15 mouse cellular contexts compared by ENCODE assay signal in the genomic region with DNA sequence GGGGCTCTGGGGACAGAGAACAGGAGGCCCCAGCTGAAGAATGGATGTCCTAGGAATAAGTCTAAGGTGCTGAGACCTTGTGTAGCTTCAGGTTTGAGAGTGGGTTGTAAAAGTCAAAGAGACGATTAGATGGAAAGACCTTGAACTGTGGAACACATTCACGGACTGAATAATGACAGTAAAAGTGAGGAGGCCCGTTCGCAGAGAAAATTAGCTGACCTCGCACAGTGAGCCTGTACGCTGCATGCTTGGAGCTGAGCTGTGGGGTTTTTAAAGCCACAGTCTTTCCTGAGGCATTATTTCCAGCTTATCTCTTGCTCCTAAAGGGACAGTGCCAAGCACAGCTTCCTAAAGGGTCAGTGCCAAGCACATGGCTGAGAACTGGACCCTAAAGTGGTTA.
A peak's percentile ranks its signal among the peaks of the same experiment; 100 is the strongest.
DNase-seq lines count a peak whose midpoint lies in the region; ATAC-seq and TF ChIP-seq lines count a peak whose summit lies in the region.
"Had no signal": no experiment of that assay in that cellular context is flagged by ENCODE, and none has a peak within 500 bp of the region (broad histone marks: within the 10 kb centered on the region; RNA-seq: fewer than 3 reads in every experiment).

No protein-coding gene starts in this region.

- no peaks in the 10 kb centered on the region for H3K36me3 ChIP-seq in forebrain, embryonic 16.5 days (ENCODE audit: control insufficient read depth, insufficient read depth)
- no peaks in the 10 kb centered on the region; the same call in 1 of the 2 replicates for H3K36me3 ChIP-seq in forebrain, embryonic 13.5 days (ENCODE audit: poor library complexity, severe bottlenecking)
- peaks cover 2% of the 10 kb centered on the region; the same call in 1 of the 2 replicates for H3K36me3 ChIP-seq in heart, postnatal 0 days (replicated peaks; ENCODE audit: control insufficient read depth, insufficient read depth, low read length)
- no peaks in the 10 kb centered on the region for H3K36me3 ChIP-seq in hindbrain, embryonic 16.5 days (ENCODE audit: control insufficient read depth, insufficient read depth, low read length)
- H3K36me3 ChIP-seq in myocyte (ENCODE audit: control insufficient read depth, insufficient read depth), result no peaks in the 10 kb centered on the region
- H3K36me3 ChIP-seq in stomach, postnatal 0 days (ENCODE audit: control insufficient read depth, insufficient read depth, low read length), result no peaks in the 10 kb centered on the region

- no peak for TF ChIP-seq EP300 in heart, postnatal 0 days (IDR thresholded peaks at IDR 0.05; ENCODE audit: low read depth)
- TF ChIP-seq EP300 in stomach, postnatal 0 days (optimal IDR thresholded peaks at IDR 0.05), result no peak

- no peaks in the 10 kb centered on the region for H3K27me3 ChIP-seq in forebrain, embryonic 16.5 days (replicated peaks; ENCODE audit: control insufficient read depth, insufficient read depth, low read length)
- no peaks in the 10 kb centered on the region for H3K27me3 ChIP-seq in forebrain, embryonic 13.5 days
- no peaks in the 10 kb centered on the region for H3K27me3 ChIP-seq in heart, postnatal 0 days (ENCODE audit: control insufficient read depth, insufficient read depth, low read length)
- no peaks in the 10 kb centered on the region for H3K27me3 ChIP-seq in hindbrain, embryonic 16.5 days (replicated peaks; ENCODE audit: control insufficient read depth, insufficient read depth, low read length)
- H3K27me3 ChIP-seq in myocyte (ENCODE audit: control insufficient read depth, insufficient read depth, insufficient read length), result no peaks in the 10 kb centered on the region
- H3K27me3 ChIP-seq in stomach, postnatal 0 days (ENCODE audit: control insufficient read depth, insufficient read depth, low read length), result no peaks in the 10 kb centered on the region

- no peaks in the 10 kb centered on the region for H3K9me3 ChIP-seq in forebrain, embryonic 16.5 days (ENCODE audit: control insufficient read depth, low read length)
- H3K9me3 ChIP-seq in forebrain, embryonic 13.5 days (replicated peaks), result peaks cover 4% of the 10 kb centered on the region; the same call in 1 of the 2 replicates
- no peaks in the 10 kb centered on the region for H3K9me3 ChIP-seq in heart, postnatal 0 days (replicated peaks; ENCODE audit: control insufficient read depth, low read length)
- no peaks in the 10 kb centered on the region for H3K9me3 ChIP-seq in hindbrain, embryonic 16.5 days (ENCODE audit: control insufficient read depth, low read length)
- no peaks in the 10 kb centered on the region for H3K9me3 ChIP-seq in stomach, postnatal 0 days (ENCODE audit: control insufficient read depth, low read length)

- TF ChIP-seq CTCF in heart, postnatal 0 days (IDR thresholded peaks at IDR 0.05; ENCODE audit: low read depth), result no peak
- TF ChIP-seq CTCF in stomach, postnatal 0 days (IDR thresholded peaks at IDR 0.05; ENCODE audit: low read depth), result no peak

- WGBS in forebrain, embryonic 16.5 days, result 74% methylated on average over 6 of the region's 6 CpGs
- WGBS in forebrain, embryonic 13.5 days, result 80% methylated on average over 6 of the region's 6 CpGs
- 40% methylated on average over 6 of the region's 6 CpGs for WGBS in heart, postnatal 0 days
- whole genome bisulfite sequencing in hindbrain, embryonic 16.5 days, result 68% methylated on average over 6 of the region's 6 CpGs
- WGBS in stomach, postnatal 0 days, result 80% methylated on average over 6 of the region's 6 CpGs

- H3ac ChIP-seq in myocyte (ENCODE audit: control insufficient read depth, insufficient read length), result no peak overlapping the region

- H3K4me2 ChIP-seq in forebrain, embryonic 16.5 days (ENCODE audit: low read length), result no peak overlapping the region
- H3K4me2 ChIP-seq in forebrain, embryonic 13.5 days, result no peak overlapping the region
- H3K4me2 ChIP-seq in heart, postnatal 0 days (ENCODE audit: low read depth, low read length), result no peak overlapping the region
- H3K4me2 ChIP-seq in hindbrain, embryonic 16.5 days (ENCODE audit: low read length), result no peak overlapping the region
- peak overlapping the region; percentile 1 for H3K4me2 ChIP-seq in myocyte (ENCODE audit: low read depth)
- H3K4me2 ChIP-seq in stomach, postnatal 0 days (replicated peaks; ENCODE audit: low read depth), result no peak overlapping the region
- H3K4me2 ChIP-seq: liver, embryonic 11.5 days had no signal

- no peak for DNase-seq in heart, postnatal 0 days (ENCODE audit: low spot score)
- no peak for DNase-seq in heart, adult 8-10 months (ENCODE audit: low spot score)
- DNase-seq in stomach, postnatal 0 days (ENCODE audit: low spot score), result no peak
- no peak for DNase-seq in gastrocnemius, postnatal 25 days
- DNase-seq: adrenal gland, postnatal 25 days; B cell, adult 2 months; cerebellum, postnatal 36 days; kidney, postnatal 14 days; layer of hippocampus, postnatal 36 days; retina, postnatal 1 day had no signal

- no peak for TF ChIP-seq POLR2A in myocyte (IDR thresholded peaks at IDR 0.05; ENCODE audit: insufficient read length, low read depth)

- no peak overlapping the region for H3K9ac ChIP-seq in forebrain, embryonic 16.5 days (replicated peaks; ENCODE audit: low read depth, low read length)
- no peak overlapping the region for H3K9ac ChIP-seq in forebrain, embryonic 13.5 days
- H3K9ac ChIP-seq in heart, postnatal 0 days (replicated peaks; ENCODE audit: low read depth, low read length), result no peak overlapping the region
- no peak overlapping the region for H3K9ac ChIP-seq in hindbrain, embryonic 16.5 days (ENCODE audit: low read depth, low read length)
- no peak overlapping the region for H3K9ac ChIP-seq in stomach, postnatal 0 days (ENCODE audit: low read length)

- peaks cover 16% of the 10 kb centered on the region for H3K79me2 ChIP-seq in myocyte (ENCODE audit: control insufficient read depth, insufficient read depth)

- H3K27ac ChIP-seq in forebrain, embryonic 16.5 days (ENCODE audit: low read length), result peak overlapping the region; percentile 8
- H3K27ac ChIP-seq in forebrain, embryonic 13.5 days, result no peak overlapping the region
- peak overlapping the region; percentile 65 for H3K27ac ChIP-seq in heart, postnatal 0 days (ENCODE audit: low read depth)
- peak overlapping the region; percentile 51; the same call in 1 of the 2 replicates for H3K27ac ChIP-seq in hindbrain, embryonic 16.5 days (ENCODE audit: low read depth, low read length)
- H3K27ac ChIP-seq in stomach, postnatal 0 days (replicated peaks), result no peak overlapping the region

- peaks cover 16% of the 10 kb centered on the region for H3K4me1 ChIP-seq in forebrain, embryonic 16.5 days (replicated peaks; ENCODE audit: control insufficient read depth, insufficient read depth, low read length)
- peaks cover 30% of the 10 kb centered on the region for H3K4me1 ChIP-seq in forebrain, embryonic 13.5 days
- peaks cover 22% of the 10 kb centered on the region for H3K4me1 ChIP-seq in heart, postnatal 0 days (ENCODE audit: control insufficient read depth, insufficient read depth)
- peaks cover 9% of the 10 kb centered on the region for H3K4me1 ChIP-seq in hindbrain, embryonic 16.5 days (ENCODE audit: control insufficient read depth, insufficient read depth, low read depth, low read length)
- no peaks in the 10 kb centered on the region for H3K4me1 ChIP-seq in stomach, postnatal 0 days (replicated peaks; ENCODE audit: control insufficient read depth, insufficient read depth)

- no peak for ATAC-seq in forebrain, embryonic 16.5 days
- no peak for ATAC-seq in forebrain, embryonic 13.5 days
- ATAC-seq in heart, postnatal 0 days (ENCODE audit: insufficient read depth, low read depth), result peak; percentile 57; the same call in 1 of the 2 replicates
- no peak for ATAC-seq in hindbrain, embryonic 16.5 days
- ATAC-seq in stomach, postnatal 0 days (ENCODE audit: low FRiP score, low TSS enrichment), result no peak

- H3K4me3 ChIP-seq in forebrain, embryonic 16.5 days (replicated peaks; ENCODE audit: low read length), result no peak overlapping the region
- no peak overlapping the region for H3K4me3 ChIP-seq in forebrain, embryonic 13.5 days
- H3K4me3 ChIP-seq in heart, postnatal 0 days (ENCODE audit: low read depth, low read length), result no peak overlapping the region
- H3K4me3 ChIP-seq in hindbrain, embryonic 16.5 days (ENCODE audit: low read length), result no peak overlapping the region
- H3K4me3 ChIP-seq in myocyte, result no peak overlapping the region
- H3K4me3 ChIP-seq in stomach, postnatal 0 days (ENCODE audit: low read depth, low read length), result no peak overlapping the region

TF ChIP-seq in myocyte, 11 proteins besides CTCF, POLR2A, EP300 and RAD21:
- TF ChIP-seq MYOG (IDR thresholded peaks at IDR 0.05; ENCODE audit: control insufficient read depth in 1 of 3, insufficient read depth in 1 of 3, insufficient read length in 2 of 3, low read depth in 2 of 3), result no peak
- TF ChIP-seq POLR2AphosphoS2 (IDR thresholded peaks at IDR 0.05; ENCODE audit: insufficient read length, low read depth), result no peak
- TF ChIP-seq REST (IDR thresholded peaks at IDR 0.05; ENCODE audit: insufficient read depth, insufficient read length), result no peak
- no peak for TF ChIP-seq TCF12 (IDR thresholded peaks at IDR 0.05; ENCODE audit: insufficient read depth, poor library complexity, severe bottlenecking)
- TF ChIP-seq E2F4 (IDR thresholded peaks at IDR 0.05; ENCODE audit: insufficient read depth), result no peak
- no peak for TF ChIP-seq SRF (IDR thresholded peaks at IDR 0.05; ENCODE audit: control insufficient read depth, insufficient read length, low read depth)
- no peak for TF ChIP-seq USF1 (IDR thresholded peaks at IDR 0.05; ENCODE audit: low read depth)
- no peak for TF ChIP-seq TCF3 (IDR thresholded peaks at IDR 0.05; ENCODE audit: insufficient read length, low read depth)
- TF ChIP-seq MYOD1 (IDR thresholded peaks at IDR 0.05; ENCODE audit: control insufficient read depth in 1 of 3, insufficient read length in 2 of 3, low read depth in 2 of 3), result no peak
- no peak for TF ChIP-seq MAX (IDR thresholded peaks at IDR 0.05; ENCODE audit: low read depth)
- no peak for TF ChIP-seq CEBPB (IDR thresholded peaks at IDR 0.05; ENCODE audit: insufficient read depth, poor library complexity, severe bottlenecking)

Comparison
In these comparisons a context has a peak if more than half of its experiments do, and no peak if none do; other contexts are left out.
1. H3K27ac ChIP-seq: peak in forebrain, embryonic 16.5 days (single experiment), heart, postnatal 0 days (single experiment) and hindbrain, embryonic 16.5 days (single experiment); none in forebrain, embryonic 13.5 days (single experiment) and stomach, postnatal 0 days (single experiment).